Mouse (Mus musculus): ENCODE measurements around the gene Mcoln1.

- TF ChIP-seq POLR2A (IDR thresholded peaks at IDR 0.05; ENCODE audit: low read depth, low read length) (no peak), CTCF (IDR thresholded peaks at IDR 0.05; ENCODE audit: extremely low read depth, insufficient read depth, insufficient read length, insufficient replicate concordance) (no peak)
Measured at GRCm38 (mm10) chr8:3537666-3538065, 37.4 kb downstream of the Mcoln1 start.

Data from spleen, adult 2 months (tissue).